Comparison of ENCODE assay signal across 34 mouse cellular contexts in genomic region chrX:100432311-100432710, GRCm38 (mm10). TPM values are rescaled to one million over a fixed set of nuclear protein-coding genes. Genes with fewer than 3 reads are reported as not detected.
A peak's percentile ranks its signal among the peaks of the same experiment; 100 is the strongest.
DNase-seq lines count a peak whose midpoint lies in the region; ATAC-seq and TF ChIP-seq lines count a peak whose summit lies in the region.
"Had no signal": no experiment of that assay in that cellular context is flagged by ENCODE, and none has a peak within 500 bp of the region (broad histone marks: within the 10 kb centered on the region; RNA-seq: fewer than 3 reads in every experiment).

No protein-coding gene starts in this region.

- TF ChIP-seq CTCF in embryonic fibroblast, embryonic 13.5 days (IDR thresholded peaks at IDR 0.05; ENCODE audit: borderline replicate concordance, insufficient read depth, low read length) = no peak

- H3K9me3 ChIP-seq in neural tube, embryonic 15.5 days (replicated peaks) = no peaks in the 10 kb centered on the region
- H3K9me3 ChIP-seq: embryonic facial prominence, embryonic 12.5 days; embryonic facial prominence, embryonic 15.5 days; forebrain, embryonic 12.5 days; forebrain, embryonic 15.5 days; heart, embryonic 15.5 days had no signal

- H3K36me3 ChIP-seq in neural tube, embryonic 15.5 days = no peaks in the 10 kb centered on the region
- H3K36me3 ChIP-seq: embryonic facial prominence, embryonic 12.5 days; embryonic facial prominence, embryonic 15.5 days; forebrain, embryonic 12.5 days; forebrain, embryonic 15.5 days; heart, embryonic 12.5 days; heart, embryonic 15.5 days; hindbrain, embryonic 10.5 days had no signal

- no peak overlapping the region for H3K9ac ChIP-seq in neural tube, embryonic 15.5 days (replicated peaks)
- H3K9ac ChIP-seq: embryonic facial prominence, embryonic 12.5 days; embryonic facial prominence, embryonic 15.5 days; forebrain, embryonic 12.5 days; forebrain, embryonic 15.5 days; heart, embryonic 12.5 days; heart, embryonic 15.5 days; hindbrain, embryonic 14.5 days had no signal

- H3K4me3 ChIP-seq in neural tube, embryonic 15.5 days (replicated peaks) = no peak overlapping the region
- H3K4me3 ChIP-seq in embryonic fibroblast, embryonic 13.5 days (ENCODE audit: insufficient read depth, low read length) = no peak overlapping the region
- H3K4me3 ChIP-seq: embryonic facial prominence, embryonic 12.5 days; embryonic facial prominence, embryonic 15.5 days; erythroblast, embryonic 14.5 days; forebrain, embryonic 12.5 days; forebrain, embryonic 15.5 days; gastrocnemius, adult 2 months; heart, embryonic 12.5 days; heart, embryonic 15.5 days; hindbrain, embryonic 10.5 days had no signal

- TF ChIP-seq POLR2A in embryonic fibroblast, embryonic 13.5 days (IDR thresholded peaks at IDR 0.05; ENCODE audit: low read depth, low read length) = no peak

- ATAC-seq in neural tube, embryonic 15.5 days (ENCODE audit: low FRiP score) = no peak
- ATAC-seq: forebrain, embryonic 15.5 days; hindbrain, postnatal 0 days; inflammation-experienced regulatory T-cells, adult 6 months; intestine, embryonic 16.5 days; Patski had no signal

- peaks cover 16% of the 10 kb centered on the region for H3K27me3 ChIP-seq in neural tube, embryonic 15.5 days (replicated peaks)
- H3K27me3 ChIP-seq: forebrain, embryonic 15.5 days; heart, embryonic 15.5 days had no signal

- DNase-seq in neural tube, embryonic 10.5 days (ENCODE audit: extremely low spot score, low spot score) = peak; percentile 16
- DNase-seq in NIH3T3 (ENCODE audit: low read depth) = peak; percentile 53
- peak; percentile 7 for DNase-seq in skeletal muscle tissue, adult 2 months (ENCODE audit: low read depth, low spot score)
- DNase-seq in adrenal gland, adult 2 months = no peak
- no peak for DNase-seq in c-Kit-positive CD71-positive TER-119-positive erythroid progenitor cells, embryonic 14.5 days (ENCODE audit: low spot score)
- DNase-seq: adrenal gland, adult 8-10 months; adrenal gland, postnatal 25 days; cerebellum, adult 18-20 months; cerebellum, adult 9-10 months; cerebellum, postnatal 14 days; gastrocnemius, adult 2 months; gastrocnemius, postnatal 14 days; heart, adult 11 months; heart, postnatal 10 days; heart, postnatal 36 days; kidney, adult 18-20 months had no signal

- WGBS in neural tube, embryonic 15.5 days = 70% methylated on average over 3 of the region's 3 CpGs

- H3K4me2 ChIP-seq in neural tube, embryonic 15.5 days = no peak overlapping the region
- H3K4me2 ChIP-seq: embryonic facial prominence, embryonic 12.5 days; embryonic facial prominence, embryonic 15.5 days; forebrain, embryonic 12.5 days; forebrain, embryonic 15.5 days; heart, embryonic 12.5 days; heart, embryonic 15.5 days; hindbrain, embryonic 14.5 days had no signal

- H3K27ac ChIP-seq in neural tube, embryonic 15.5 days (replicated peaks) = no peak overlapping the region
- peak overlapping the region; percentile 27; the same call in 1 of the 2 replicates for H3K27ac ChIP-seq in embryonic fibroblast, embryonic 13.5 days (ENCODE audit: insufficient read depth, low read length)
- H3K27ac ChIP-seq: embryonic facial prominence, embryonic 12.5 days; embryonic facial prominence, embryonic 15.5 days; forebrain, embryonic 12.5 days; forebrain, embryonic 15.5 days; gastrocnemius, adult 2 months; heart, embryonic 15.5 days; hindbrain, embryonic 10.5 days; hindbrain, embryonic 14.5 days; hindbrain, postnatal 0 days had no signal

- H3K4me1 ChIP-seq in neural tube, embryonic 15.5 days = no peaks in the 10 kb centered on the region
- H3K4me1 ChIP-seq in embryonic fibroblast, embryonic 13.5 days (ENCODE audit: control insufficient read depth, insufficient read depth, low read length) = no peaks in the 10 kb centered on the region
- H3K4me1 ChIP-seq: embryonic facial prominence, embryonic 12.5 days; embryonic facial prominence, embryonic 15.5 days; forebrain, embryonic 12.5 days; forebrain, embryonic 15.5 days; heart, embryonic 12.5 days; heart, embryonic 15.5 days; hindbrain, embryonic 10.5 days had no signal

RNA-seq across cellular contexts. Expression of gene Otud6a, which starts 3.5 kb away (rescaled TPM):
- not detected in 2 replicates for polyA plus RNA-seq in neural tube, embryonic 15.5 days (2015; fragmentation: Nextera tagmentation; extraction: Ambion mirVana)
- polyA plus RNA-seq in embryonic fibroblast, embryonic 13.5 days (2011; ENCODE audit: insufficient read length, low read depth, missing spikeins) = not detected in 2 replicates
- not detected for total RNA-seq in adrenal gland, adult 2 months (2021)
- polyA plus RNA-seq in adrenal gland, adult 2 months (2012; rRNA removed) = not detected in 2 replicates
- total RNA-seq: adrenal gland, adult 8-10 months; adrenal gland, postnatal 25 days; gastrocnemius, adult 2 months; gastrocnemius, postnatal 14 days; gastrocnemius, postnatal 4 days; heart, adult 8-10 months; heart, postnatal 10 days; heart, postnatal 36 days; hindbrain, postnatal 0 days had no signal
- polyA plus RNA-seq: brain, embryonic 14.5 days; embryonic facial prominence, embryonic 12.5 days; embryonic facial prominence, embryonic 15.5 days; erythroblast, embryonic 14.5 days; forebrain, embryonic 12.5 days; forebrain, embryonic 15.5 days; heart, embryonic 12.5 days; heart, embryonic 15.5 days; hindbrain, embryonic 10.5 days; hindbrain, embryonic 14.5 days; hindbrain, postnatal 0 days; inflammation-experienced regulatory T-cells, adult 6 months; intestine, embryonic 16.5 days; Patski had no signal

RNA-seq across cellular contexts. Expression of gene Awat2, which starts 10.2 kb away (rescaled TPM):
- 0.12 and 0.22 TPM in 2 replicates for polyA plus RNA-seq in neural tube, embryonic 15.5 days (2015; fragmentation: Nextera tagmentation; extraction: Ambion mirVana)
- 0.50 TPM in 1 of 2 replicates, not detected in the other for polyA plus RNA-seq in embryonic fibroblast, embryonic 13.5 days (2011; ENCODE audit: insufficient read length, low read depth, missing spikeins)
- under 1 TPM; 0.40 to 0.83 TPM for total RNA-seq in adrenal gland, adult 2 months (2021)
- 0.30 and 0.42 TPM in 2 replicates for polyA plus RNA-seq in adrenal gland, adult 2 months (2012; rRNA removed)
- total RNA-seq: gastrocnemius, adult 2 months; gastrocnemius, postnatal 14 days had no signal
- polyA plus RNA-seq: erythroblast, embryonic 14.5 days; heart, embryonic 12.5 days; Patski had no signal

Comparison
In these comparisons a context has a peak if more than half of its experiments do, and no peak if none do; other contexts are left out.
1. DNase-seq: peak in neural tube, embryonic 10.5 days (single experiment), NIH3T3 (single experiment) and skeletal muscle tissue, adult 2 months (single experiment); none in adrenal gland, adult 2 months (single experiment) and c-Kit-positive CD71-positive TER-119-positive erythroid progenitor cells, embryonic 14.5 days (single experiment).